14 mouse cellular contexts compared by ENCODE assay signal in genomic region chr15:84310271-84310670, GRCm38 (mm10). TPM values are rescaled to one million over a fixed set of nuclear protein-coding genes. Genes with fewer than 3 reads are reported as not detected.
DNase-seq lines count a peak whose midpoint lies in the region; ATAC-seq and TF ChIP-seq lines count a peak whose summit lies in the region.
"Had no signal": no experiment of that assay in that cellular context is flagged by ENCODE, and none has a peak within 500 bp of the region (broad histone marks: within the 10 kb centered on the region; RNA-seq: fewer than 3 reads in every experiment).

No protein-coding gene starts in this region.

- H3K27ac ChIP-seq in forebrain, embryonic 12.5 days = 0 out of 2 replicates have a peak overlapping the region, but pooled peaks have one; percentile 9
- H3K27ac ChIP-seq in forebrain, embryonic 11.5 days (ENCODE audit: low read depth, low read length) = no peak overlapping the region
- H3K27ac ChIP-seq in layer of hippocampus, adult 2 months = peak overlapping the region; percentile 66
- peak overlapping the region; percentile 25; the same call in 1 of the 2 replicates for H3K27ac ChIP-seq in forebrain, embryonic 16.5 days (ENCODE audit: low read length)
- H3K27ac ChIP-seq in embryonic facial prominence, embryonic 10.5 days (replicated peaks) = no peak overlapping the region
- H3K27ac ChIP-seq: left cerebral cortex, adult 2 months had no signal

- peaks cover 53% of the 10 kb centered on the region for H3K4me1 ChIP-seq in forebrain, embryonic 12.5 days
- H3K4me1 ChIP-seq in forebrain, embryonic 11.5 days (replicated peaks; ENCODE audit: control insufficient read depth, insufficient read depth, low read length) = peaks cover 16% of the 10 kb centered on the region
- peaks cover 33% of the 10 kb centered on the region for H3K4me1 ChIP-seq in forebrain, embryonic 16.5 days (replicated peaks; ENCODE audit: control insufficient read depth, insufficient read depth, low read length)
- peaks cover 54% of the 10 kb centered on the region for H3K4me1 ChIP-seq in embryonic facial prominence, embryonic 10.5 days

- WGBS in forebrain, embryonic 12.5 days = 72% methylated on average over 11 of the region's 11 CpGs
- 76% methylated on average over 11 of the region's 11 CpGs for WGBS in forebrain, embryonic 11.5 days
- WGBS in forebrain, embryonic 16.5 days = 32% methylated on average over 11 of the region's 11 CpGs
- 86% methylated on average over 11 of the region's 11 CpGs for WGBS in embryonic facial prominence, embryonic 10.5 days

- TF ChIP-seq CTCF in layer of hippocampus, adult 2 months (conservative IDR thresholded peaks at IDR 0.05) = no peak

- DNase-seq in forebrain, embryonic 11.5 days (ENCODE audit: low spot score) = no peak
- no peak for DNase-seq in layer of hippocampus, adult 2 months (ENCODE audit: low spot score in 2 of 2)
- no peak for DNase-seq in layer of hippocampus, adult 18-20 months (ENCODE audit: low spot score in 2 of 2)
- DNase-seq in embryonic facial prominence, embryonic 10.5 days (ENCODE audit: low spot score) = no peak
- DNase-seq in adrenal gland, postnatal 36 days = no peak
- DNase-seq: gastrocnemius, postnatal 10 days; thymus, postnatal 4 days had no signal

- H3K4me2 ChIP-seq in forebrain, embryonic 12.5 days = no peak overlapping the region
- H3K4me2 ChIP-seq in forebrain, embryonic 11.5 days (ENCODE audit: low read depth, low read length, severe bottlenecking) = no peak overlapping the region
- H3K4me2 ChIP-seq in forebrain, embryonic 16.5 days (ENCODE audit: low read length) = no peak overlapping the region

- H3K36me3 ChIP-seq in forebrain, embryonic 12.5 days (replicated peaks) = no peaks in the 10 kb centered on the region
- no peaks in the 10 kb centered on the region for H3K36me3 ChIP-seq in forebrain, embryonic 11.5 days (ENCODE audit: control insufficient read depth, insufficient read depth, low read length)
- no peaks in the 10 kb centered on the region for H3K36me3 ChIP-seq in forebrain, embryonic 16.5 days (ENCODE audit: control insufficient read depth, insufficient read depth)
- peaks cover 8% of the 10 kb centered on the region for H3K36me3 ChIP-seq in embryonic facial prominence, embryonic 10.5 days (replicated peaks)

- no peaks in the 10 kb centered on the region for H3K9me3 ChIP-seq in forebrain, embryonic 12.5 days
- H3K9me3 ChIP-seq in forebrain, embryonic 11.5 days (ENCODE audit: control insufficient read depth, low read length) = no peaks in the 10 kb centered on the region
- H3K9me3 ChIP-seq in forebrain, embryonic 16.5 days (ENCODE audit: control insufficient read depth, low read length) = no peaks in the 10 kb centered on the region
- H3K9me3 ChIP-seq in embryonic facial prominence, embryonic 10.5 days = no peaks in the 10 kb centered on the region

- no peak overlapping the region for H3K4me3 ChIP-seq in forebrain, embryonic 12.5 days (replicated peaks)
- H3K4me3 ChIP-seq in forebrain, embryonic 11.5 days (ENCODE audit: low read depth, low read length) = no peak overlapping the region
- no peak overlapping the region for H3K4me3 ChIP-seq in layer of hippocampus, adult 2 months
- H3K4me3 ChIP-seq in forebrain, embryonic 16.5 days (replicated peaks; ENCODE audit: low read length) = no peak overlapping the region
- H3K4me3 ChIP-seq in embryonic facial prominence, embryonic 10.5 days = no peak overlapping the region
- H3K4me3 ChIP-seq: left cerebral cortex, adult 2 months had no signal

- ATAC-seq in forebrain, embryonic 12.5 days (ENCODE audit: low FRiP score) = no peak
- no peak for ATAC-seq in forebrain, embryonic 11.5 days (replicated peaks; ENCODE audit: low FRiP score)
- ATAC-seq in cerebellum, adult (ENCODE audit: insufficient number of reproducible peaks, low FRiP score, low TSS enrichment) = peak; percentile 51; the same call in 1 of the 2 replicates
- ATAC-seq in forebrain, embryonic 16.5 days = peak; percentile 85
- ATAC-seq: activated CD4-positive, CD25-positive, alpha-beta regulatory T cell, adult 4 months; intestine, postnatal 0 days; lung, postnatal 0 days had no signal

- no peak overlapping the region for H3K9ac ChIP-seq in forebrain, embryonic 12.5 days
- H3K9ac ChIP-seq in forebrain, embryonic 11.5 days (ENCODE audit: low read length) = no peak overlapping the region
- H3K9ac ChIP-seq in forebrain, embryonic 16.5 days (replicated peaks; ENCODE audit: low read depth, low read length) = no peak overlapping the region

- peaks cover 21% of the 10 kb centered on the region for H3K27me3 ChIP-seq in forebrain, embryonic 12.5 days
- H3K27me3 ChIP-seq in forebrain, embryonic 11.5 days (ENCODE audit: control insufficient read depth, insufficient read depth, low read length) = no peaks in the 10 kb centered on the region
- H3K27me3 ChIP-seq in forebrain, embryonic 16.5 days (replicated peaks; ENCODE audit: control insufficient read depth, insufficient read depth, low read length) = no peaks in the 10 kb centered on the region
- H3K27me3 ChIP-seq in embryonic facial prominence, embryonic 10.5 days (replicated peaks; ENCODE audit: low read depth, poor library complexity, severe bottlenecking) = peaks cover 16% of the 10 kb centered on the region

RNA-seq across cellular contexts. Expression of gene Parvg, which starts 13.6 kb away (rescaled TPM):
- polyA plus RNA-seq in forebrain, embryonic 12.5 days (2016; fragmentation: Nextera tagmentation; extraction: Ambion mirVana) = 0.60 and 0.61 TPM in 2 replicates
- 0.35 and 0.56 TPM in 2 replicates for polyA plus RNA-seq in forebrain, embryonic 11.5 days (2014; fragmentation: Nextera tagmentation; extraction: Ambion mirVana)
- 10 to 100 TPM; 20.9 to 26.6 TPM for total RNA-seq in layer of hippocampus, adult 2 months (2021)
- total RNA-seq in layer of hippocampus, adult 18-20 months (2021) = 10 to 100 TPM; 23.9 TPM
- polyA plus RNA-seq in forebrain, embryonic 16.5 days (2015; fragmentation: Nextera tagmentation; extraction: Ambion mirVana) = 0.84 and 1.0 TPM in 2 replicates
- 0.70 and 1.0 TPM in 2 replicates for polyA plus RNA-seq in embryonic facial prominence, embryonic 10.5 days (2016; fragmentation: Nextera tagmentation; extraction: Ambion mirVana)
- total RNA-seq in adrenal gland, postnatal 36 days (2021) = 1 to 10 TPM; 3.0 to 3.3 TPM

Comparison
In these comparisons a context has a peak if more than half of its experiments do, and no peak if none do; other contexts are left out.
1. ATAC-seq: peak in cerebellum, adult (single experiment) and forebrain, embryonic 16.5 days (single experiment); none in forebrain, embryonic 12.5 days (single experiment) and forebrain, embryonic 11.5 days (single experiment).
2. H3K27ac ChIP-seq: peak in forebrain, embryonic 12.5 days (single experiment), layer of hippocampus, adult 2 months (single experiment) and forebrain, embryonic 16.5 days (single experiment); none in forebrain, embryonic 11.5 days (single experiment) and embryonic facial prominence, embryonic 10.5 days (single experiment).